In genomic region chr4:100001806-100002205, GRCm38 (mm10) we compare ENCODE assay signal across 13 mouse cellular contexts.
"Had no signal": no experiment of that assay in that cellular context is flagged by ENCODE, and none has a peak within 500 bp of the region (broad histone marks: within the 10 kb centered on the region; RNA-seq: fewer than 3 reads in every experiment).

No protein-coding gene starts in this region.

- H3K4me3 ChIP-seq: limb, embryonic 12.5 days; limb, embryonic 15.5 days had no signal

- H3K4me2 ChIP-seq: limb, embryonic 12.5 days; limb, embryonic 15.5 days; liver, embryonic 11.5 days; lung, embryonic 14.5 days had no signal

- H3K9ac ChIP-seq: limb, embryonic 12.5 days; limb, embryonic 15.5 days; liver, embryonic 14.5 days; liver, postnatal 0 days; lung, embryonic 14.5 days had no signal

- DNase-seq: left cerebral cortex, postnatal 4 days; liver, postnatal 0 days; lung, embryonic 14.5 days; midbrain, embryonic 14.5 days; thymus, adult 18-20 months; thymus, postnatal 36 days had no signal

- H3K4me1 ChIP-seq: limb, embryonic 12.5 days; limb, embryonic 15.5 days had no signal

- H3K9me3 ChIP-seq: limb, embryonic 12.5 days; limb, embryonic 15.5 days had no signal

- ATAC-seq: intestine, postnatal 0 days; liver, postnatal 0 days; lung, postnatal 0 days had no signal

- H3K27ac ChIP-seq: limb, embryonic 12.5 days; limb, embryonic 15.5 days; liver, embryonic 14.5 days; macrophage had no signal

- H3K27me3 ChIP-seq: limb, embryonic 12.5 days; limb, embryonic 15.5 days had no signal

- H3K36me3 ChIP-seq: limb, embryonic 12.5 days; limb, embryonic 15.5 days had no signal
